Mouse (Mus musculus) macrophage (primary cell): ENCODE measurements around the gene Gm49711. TPM values are rescaled to one million over a fixed set of nuclear protein-coding genes. Genes with fewer than 3 reads are reported as not detected.

Experiments
- H3K27ac ChIP-seq: fragments of 350-480 bp; formaldehyde crosslinking; 2 replicates; pipeline ENCODE4 v1.9.0; 2021
- H3K36me3 ChIP-seq: fragments of 350-480 bp; formaldehyde crosslinking; 2 replicates; pipeline ENCODE4 v1.9.0; 2021; ENCODE audit errors: inconsistent target
- H3K4me3 ChIP-seq: fragments of 350-480 bp; formaldehyde crosslinking; 2 replicates; pipeline ENCODE4 v1.9.0; 2021; ENCODE audit errors: inconsistent target
- H3K79me2 ChIP-seq: fragments of 350-480 bp; formaldehyde crosslinking; 2 replicates; pipeline ENCODE4 v1.9.0; 2021; ENCODE audit errors: inconsistent target
- WGBS: methylation state at CpG from one replicate; pipeline ENCODE4 v1.1.7; 2026; ENCODE audit warnings: inconsistent platforms; ENCODE audit not compliant: missing documents; 5-methylcytosine and 5-hydroxymethylcytosine counted together
- polyA plus RNA-seq: library from polyadenylated mRNA; stranded (reverse); fragments of 250-400 nt; gene quantifications from 3 replicates; pipeline ENCODE4 v1.2.4, GENCODE M21; 2018; ENCODE audit warnings: inconsistent platforms

Gm49711 gene
- polyA plus RNA-seq, 1 experiment from 2014 or later, result not detected

DNA sequence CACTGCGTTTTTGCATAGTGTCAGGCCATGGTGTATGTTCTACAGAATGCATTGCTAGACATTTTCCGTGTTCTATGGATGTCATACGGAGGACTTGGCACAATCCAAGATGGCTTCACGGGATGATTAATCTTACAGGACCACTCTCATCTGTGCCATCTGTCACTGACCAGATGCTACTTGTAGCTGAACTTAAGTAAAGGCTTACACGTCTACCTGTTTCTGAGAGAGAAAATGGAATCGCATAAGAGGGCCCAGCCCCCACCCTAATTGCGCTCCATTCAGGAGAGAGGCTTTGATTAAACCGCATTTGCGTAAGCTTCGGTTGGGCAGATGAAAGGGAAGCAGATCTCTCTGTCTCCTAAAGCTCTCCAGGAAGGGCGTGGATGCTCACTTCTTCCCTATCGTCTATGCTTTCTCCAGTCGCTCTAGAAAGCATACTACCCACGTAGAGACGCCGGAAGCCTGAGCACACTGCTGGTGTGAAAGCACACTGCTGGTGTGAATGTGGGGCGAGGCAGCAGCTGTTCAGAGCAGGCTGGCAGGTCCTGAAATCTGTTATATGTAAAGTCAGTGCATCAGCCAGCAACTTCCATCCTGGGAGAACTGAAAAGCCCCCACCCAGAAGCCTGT, 62.9 kb downstream of the Gm49711 start:
- Histone ChIP-seq H3K79me2 (no peaks in the 10 kb centered on the region), H3K4me3 (no peak overlapping the region), H3K27ac (no peak overlapping the region), H3K36me3 (no peaks in the 10 kb centered on the region)
- WGBS, result 93% methylated on average over 17 of the region's 17 CpGs

DNA sequence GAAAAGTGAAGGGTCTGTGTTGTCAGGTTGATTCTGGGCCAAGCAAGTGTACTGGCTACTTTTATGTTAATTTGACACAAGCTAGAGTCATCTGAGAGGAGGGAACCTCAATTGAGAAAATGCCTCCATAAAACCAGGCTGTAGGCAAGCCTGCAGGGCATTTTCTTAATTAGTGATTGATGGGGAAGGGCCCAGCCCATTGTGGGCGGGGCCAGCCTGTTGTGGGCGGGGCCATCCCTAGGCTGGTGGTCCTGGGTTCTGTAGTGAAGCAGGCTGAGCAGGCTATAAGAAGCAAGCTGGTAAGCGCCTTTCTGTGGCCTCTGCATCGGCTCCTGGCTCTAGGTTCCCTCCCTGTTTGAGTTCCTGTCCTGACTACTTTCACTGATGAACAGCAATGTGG, 69.1 kb downstream of the Gm49711 start:
- H3K79me2 ChIP-seq, result no peaks in the 10 kb centered on the region
- H3K27ac ChIP-seq, result no peak overlapping the region
- H3K36me3 ChIP-seq, result no peaks in the 10 kb centered on the region
- WGBS, result 65% methylated on average over 4 of the region's 4 CpGs
- H3K4me3 ChIP-seq, result no peak overlapping the region

DNA sequence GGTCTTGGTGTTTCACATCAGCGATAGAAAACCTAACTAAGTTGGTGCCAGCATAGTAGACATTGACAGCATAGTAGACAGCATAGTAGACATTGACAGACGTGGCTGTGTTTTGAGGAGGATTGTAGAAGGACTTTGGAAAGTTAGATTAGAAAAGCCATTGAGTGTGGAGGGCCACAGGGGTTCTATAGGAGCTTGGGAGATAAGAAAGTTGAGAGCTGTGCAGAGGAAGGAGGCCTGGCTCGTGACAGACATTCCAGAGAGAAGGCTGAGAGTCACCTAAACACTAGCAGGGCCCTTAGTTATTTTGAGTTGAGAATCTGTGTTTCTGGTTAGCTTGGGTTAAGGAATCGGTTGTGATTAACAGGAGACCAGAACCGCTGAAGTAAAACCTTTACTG, 69.5 kb downstream of the Gm49711 start:
- Histone ChIP-seq H3K36me3 (no peaks in the 10 kb centered on the region), H3K79me2 (no peaks in the 10 kb centered on the region), H3K27ac (no peak overlapping the region), H3K4me3 (no peak overlapping the region)
- WGBS, result 83% methylated on average over 5 of the region's 5 CpGs

DNA sequence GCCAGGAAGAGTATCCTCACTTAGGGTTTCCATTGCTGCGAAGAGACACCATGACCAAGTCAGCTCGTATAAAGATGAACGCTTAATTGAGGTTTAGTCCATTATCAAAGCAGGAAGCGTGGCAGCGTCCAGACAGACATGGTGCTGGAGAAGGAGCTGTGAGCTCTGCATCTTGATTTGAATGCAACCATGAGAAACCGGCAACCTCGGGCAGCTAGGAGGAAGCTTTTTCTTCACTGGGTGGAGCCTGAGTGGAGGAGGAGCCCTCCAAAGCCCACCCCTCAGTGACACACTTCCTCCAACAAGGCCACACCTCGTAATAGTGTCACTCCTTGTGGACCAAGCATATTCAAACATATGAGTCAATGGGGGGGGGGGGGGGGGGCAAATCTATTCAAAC, 71.7 kb downstream of the Gm49711 start:
- no peak overlapping the region for H3K4me3 ChIP-seq
- H3K36me3 ChIP-seq, result no peaks in the 10 kb centered on the region
- no peaks in the 10 kb centered on the region for H3K79me2 ChIP-seq
- 88% methylated on average over 8 of the region's 8 CpGs for WGBS
- H3K27ac ChIP-seq, result no peak overlapping the region

DNA sequence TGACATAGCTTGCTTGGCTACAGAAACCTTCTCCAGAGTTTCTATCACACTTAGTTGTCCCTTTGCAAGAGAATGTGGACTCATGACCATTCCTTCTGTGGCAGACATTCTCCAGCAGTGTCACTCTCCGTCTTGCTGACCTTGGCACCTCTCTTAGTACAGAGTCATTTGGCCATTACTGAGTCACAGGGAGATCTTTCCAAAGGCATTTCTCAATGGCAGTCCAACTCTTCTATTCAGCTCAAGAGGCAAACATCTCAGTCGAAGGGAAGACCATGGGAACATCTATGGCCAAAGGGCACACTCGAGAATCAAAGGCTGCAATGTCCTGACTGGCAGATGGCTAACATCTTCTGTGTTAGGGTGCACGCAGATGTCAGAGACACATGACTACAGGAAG, 74.4 kb downstream of the Gm49711 start:
- H3K4me3 ChIP-seq, result no peak overlapping the region
- H3K27ac ChIP-seq, result no peak overlapping the region
- H3K36me3 ChIP-seq, result no peaks in the 10 kb centered on the region
- WGBS, result 95% methylated on average over 4 of the region's 4 CpGs
- no peaks in the 10 kb centered on the region for H3K79me2 ChIP-seq

DNA sequence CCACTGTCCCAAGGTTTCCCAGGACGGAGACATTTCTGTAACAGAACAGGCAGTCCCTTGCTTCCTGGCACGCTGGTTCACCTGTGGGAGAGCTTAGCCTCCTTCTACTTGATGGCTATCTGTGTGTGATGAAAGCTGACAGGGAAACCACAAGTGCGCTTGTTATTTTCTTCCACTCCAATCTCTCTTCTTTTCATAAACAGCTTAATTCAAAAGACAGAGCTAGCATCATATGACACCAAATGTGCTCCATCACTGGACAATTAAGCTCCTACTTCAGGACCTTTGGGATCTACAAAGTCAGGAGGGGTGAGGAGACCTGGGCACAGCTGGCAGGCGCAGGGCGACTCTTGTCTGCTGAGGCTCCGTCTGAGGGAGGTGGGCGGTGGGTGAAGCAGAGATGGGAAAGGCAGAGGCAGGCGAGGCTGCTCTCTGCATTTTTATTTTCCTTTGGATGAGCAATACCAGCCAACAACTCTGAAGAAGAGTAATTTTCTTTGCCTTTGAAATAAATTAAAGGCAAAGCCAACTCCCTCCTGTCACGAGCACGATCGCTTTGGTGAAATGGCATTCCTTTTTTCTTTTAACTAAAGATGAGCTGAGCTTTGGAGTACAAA, 76.1 kb downstream of the Gm49711 start:
- H3K4me3 ChIP-seq, result no peak overlapping the region
- H3K36me3 ChIP-seq, result no peaks in the 10 kb centered on the region
- WGBS, result 93% methylated on average over 11 of the region's 11 CpGs
- H3K27ac ChIP-seq, result no peak overlapping the region
- no peaks in the 10 kb centered on the region for H3K79me2 ChIP-seq

DNA sequence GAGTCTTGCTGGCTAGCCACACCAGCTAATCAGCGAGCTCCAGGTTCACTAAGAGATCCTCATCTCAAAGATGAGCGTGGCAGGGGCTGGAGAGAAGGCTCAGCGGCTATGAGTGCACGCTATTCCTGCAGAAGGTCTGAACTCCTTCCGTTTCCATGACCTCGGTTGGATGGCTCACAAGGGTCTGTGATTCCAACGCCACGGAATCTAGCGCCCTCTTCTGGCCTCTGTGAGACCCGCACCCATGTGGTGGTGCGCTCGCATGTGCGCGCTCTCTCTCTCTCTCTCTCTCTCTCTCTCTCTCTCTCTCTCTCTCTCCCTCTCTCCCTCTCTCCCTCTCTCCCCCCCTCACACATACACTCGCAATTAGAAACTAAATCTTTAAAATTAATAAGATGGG, 78.2 kb downstream of the Gm49711 start:
- no peaks in the 10 kb centered on the region for H3K79me2 ChIP-seq
- H3K4me3 ChIP-seq, result no peak overlapping the region
- WGBS, result 92% methylated on average over 12 of the region's 15 CpGs
- H3K36me3 ChIP-seq, result no peaks in the 10 kb centered on the region
- no peak overlapping the region for H3K27ac ChIP-seq

DNA sequence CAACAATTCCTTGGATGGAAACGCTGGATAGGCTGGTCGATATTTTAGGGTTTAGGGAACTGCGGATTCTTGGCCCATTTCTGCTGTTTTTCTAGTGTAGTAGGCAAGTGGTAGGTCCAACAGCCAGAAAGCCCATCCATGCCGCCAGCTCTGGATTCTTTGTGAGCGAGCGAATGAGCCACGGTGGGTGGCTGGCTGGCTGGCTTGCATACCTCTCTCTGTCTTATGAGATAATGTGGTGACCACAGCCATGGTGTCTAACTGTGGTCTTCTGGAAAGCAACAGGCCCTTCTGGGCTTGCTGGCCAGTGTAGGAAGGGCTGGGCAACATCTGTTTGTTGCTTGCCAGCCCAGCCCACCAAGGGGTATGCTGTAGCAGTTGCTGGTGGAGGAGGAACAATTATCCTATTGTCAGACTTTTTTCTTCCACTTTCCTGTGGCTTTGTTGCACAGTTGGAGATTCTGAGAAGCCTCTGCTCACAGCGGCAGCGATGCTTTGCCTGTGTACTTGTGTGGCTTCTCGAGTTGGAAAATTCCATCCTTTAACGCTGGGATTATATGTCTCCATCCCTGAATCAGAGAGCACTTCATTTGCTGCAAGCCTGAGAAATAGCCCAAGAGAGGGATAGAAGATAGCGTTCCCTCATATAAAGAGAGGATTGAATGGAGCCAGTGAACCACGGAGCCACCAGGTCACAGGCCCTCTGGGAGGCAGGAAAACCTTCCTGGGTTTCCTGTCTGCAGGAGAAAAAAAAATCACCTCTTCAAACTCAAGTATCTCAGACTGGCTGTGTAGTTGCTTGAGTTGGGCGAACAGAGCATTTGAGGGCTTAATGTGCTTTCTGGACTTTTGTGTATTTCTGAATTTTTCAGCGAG, 81.5 kb downstream of the Gm49711 start:
- Histone ChIP-seq H3K36me3 (no peaks in the 10 kb centered on the region), H3K27ac (no peak overlapping the region), H3K79me2 (no peaks in the 10 kb centered on the region), H3K4me3 (no peak overlapping the region)
- WGBS, result 81% methylated on average over 15 of the region's 15 CpGs

DNA sequence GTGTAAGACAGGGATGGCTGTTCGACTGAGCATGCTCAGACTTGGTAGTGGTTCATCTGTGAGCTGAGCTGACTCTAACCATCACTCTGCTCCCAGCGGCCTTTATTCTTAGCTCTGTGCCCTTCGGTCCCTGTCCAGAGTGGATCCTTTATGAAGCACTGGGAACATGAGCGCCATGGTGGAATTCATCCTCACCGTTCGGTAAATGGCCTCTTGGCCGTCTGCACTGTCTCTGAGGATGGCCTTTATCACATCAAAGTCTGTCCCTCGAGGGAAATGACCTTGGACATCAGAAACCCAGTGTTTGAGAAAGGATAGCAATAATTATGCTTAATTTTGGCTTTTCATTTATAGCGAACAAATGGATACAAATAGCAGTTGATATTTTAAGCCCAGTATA, 82.2 kb downstream of the Gm49711 start:
- Histone ChIP-seq H3K79me2 (no peaks in the 10 kb centered on the region), H3K27ac (no peak overlapping the region), H3K36me3 (no peaks in the 10 kb centered on the region), H3K4me3 (no peak overlapping the region)
- 93% methylated on average over 9 of the region's 9 CpGs for WGBS

DNA sequence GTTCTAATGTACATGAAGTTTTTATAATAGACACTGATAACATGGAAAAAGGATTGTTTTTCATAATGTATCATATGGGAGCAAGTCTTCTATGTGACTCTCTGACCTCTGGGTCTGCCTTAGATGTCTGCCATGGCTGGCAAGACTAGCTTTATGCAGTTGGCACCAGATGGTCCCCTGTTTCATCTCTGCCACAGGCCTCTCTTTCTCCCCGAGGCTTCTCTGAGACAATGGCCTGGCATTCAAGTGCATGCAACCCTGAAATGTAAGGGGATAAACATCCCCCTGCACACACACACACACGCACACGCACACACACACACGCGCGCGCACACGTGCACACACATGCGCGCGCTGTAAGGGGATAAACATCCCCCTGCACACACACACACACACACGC, 82.9 kb downstream of the Gm49711 start:
- 100% methylated on average over 11 of the region's 12 CpGs for WGBS
- Histone ChIP-seq H3K36me3 (no peaks in the 10 kb centered on the region), H3K27ac (no peak overlapping the region), H3K4me3 (no peak overlapping the region), H3K79me2 (no peaks in the 10 kb centered on the region)

DNA sequence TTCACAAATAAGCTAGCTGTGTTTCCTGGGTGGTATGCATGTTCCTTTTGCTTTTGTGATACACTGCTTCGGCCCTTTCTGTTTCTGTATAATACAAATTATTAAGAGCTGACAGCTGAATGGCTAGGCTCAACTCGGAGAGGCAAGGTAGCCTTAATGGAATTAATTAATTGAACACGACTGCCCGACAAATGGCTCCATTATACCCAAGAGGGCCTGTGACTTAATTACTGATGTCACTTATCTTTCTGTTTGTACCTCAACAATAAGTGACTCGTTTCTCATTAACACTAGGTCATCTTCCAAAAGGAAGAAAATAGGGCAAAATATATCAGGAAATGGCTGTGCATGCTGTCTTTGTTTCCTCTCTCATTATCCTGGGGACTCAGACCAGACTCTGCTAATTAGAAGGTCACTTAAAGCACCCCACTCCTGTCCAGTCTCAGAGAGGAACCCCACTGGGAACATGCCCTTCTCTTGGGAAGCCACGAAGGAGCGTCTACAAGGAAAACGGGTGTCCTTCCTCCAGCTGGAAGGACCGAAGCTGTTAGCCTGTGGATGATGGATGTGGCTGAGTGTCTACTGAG, 84.4 kb downstream of the Gm49711 start:
- Histone ChIP-seq H3K27ac (no peak overlapping the region), H3K4me3 (no peak overlapping the region), H3K36me3 (no peaks in the 10 kb centered on the region), H3K79me2 (no peaks in the 10 kb centered on the region)
- WGBS, result 90% methylated on average over 9 of the region's 9 CpGs

DNA sequence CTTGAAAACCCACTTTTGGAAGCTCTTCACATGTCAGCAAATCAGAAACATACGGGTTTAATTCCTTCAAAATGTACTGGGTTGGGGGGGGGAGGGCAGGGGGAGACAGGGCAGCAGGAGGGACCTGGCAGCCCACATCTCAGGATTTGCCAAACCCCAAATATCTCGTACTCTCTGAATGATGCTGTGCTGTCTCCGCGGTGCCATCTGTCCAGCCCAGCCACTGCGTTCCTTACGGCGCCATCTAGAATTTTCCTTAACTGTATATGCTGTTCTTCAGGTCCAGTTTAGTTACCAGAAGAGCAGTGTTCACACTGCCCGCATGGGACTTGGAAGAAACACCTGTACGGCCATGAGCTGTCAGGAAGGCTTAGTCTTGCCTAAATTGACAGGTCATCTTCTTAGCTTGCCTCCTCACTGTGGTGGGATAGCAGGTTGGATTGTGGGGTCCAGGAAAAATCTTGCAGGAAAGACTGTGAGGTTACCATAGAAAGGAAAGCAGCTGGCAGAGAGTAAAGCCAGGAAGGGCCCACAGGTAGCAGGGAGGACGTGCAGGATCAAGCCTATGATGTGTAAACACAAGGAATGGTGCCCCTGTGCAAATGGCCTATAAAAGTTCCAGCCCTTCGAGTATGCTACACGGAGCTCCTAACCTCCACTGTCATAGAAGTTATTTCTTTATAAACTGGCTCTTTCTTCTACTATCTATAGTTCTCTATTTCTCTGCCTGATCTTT, 89.7 kb downstream of the Gm49711 start:
- WGBS, result 91% methylated on average over 12 of the region's 12 CpGs
- Histone ChIP-seq H3K4me3 (no peak overlapping the region), H3K27ac (no peak overlapping the region)

DNA sequence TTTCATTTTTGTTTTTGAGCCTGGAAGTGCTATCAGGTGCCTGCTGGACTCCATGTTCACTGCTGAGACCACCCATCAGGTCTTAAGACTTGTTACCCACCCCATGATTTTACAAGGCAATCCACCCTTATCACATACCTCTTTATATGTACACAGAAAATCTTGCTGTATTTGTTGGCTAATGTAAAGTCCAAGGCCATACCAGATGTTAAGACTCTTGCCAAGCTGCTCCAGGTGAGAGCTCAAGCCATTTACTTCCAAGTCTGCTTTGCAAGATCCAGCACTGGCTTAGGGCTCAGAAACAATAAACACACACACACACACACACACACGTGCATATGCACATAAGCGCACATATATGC, 90.2 kb downstream of the Gm49711 start:
- WGBS, result 85% methylated on average over 2 of the region's 2 CpGs
- Histone ChIP-seq H3K36me3 (no peaks in the 10 kb centered on the region), H3K79me2 (no peaks in the 10 kb centered on the region)

More for the DNA sequence above, 89.7 kb downstream of the Gm49711 start:
- no peaks in the 10 kb centered on the region for H3K79me2 ChIP-seq
- no peaks in the 10 kb centered on the region for H3K36me3 ChIP-seq

DNA sequence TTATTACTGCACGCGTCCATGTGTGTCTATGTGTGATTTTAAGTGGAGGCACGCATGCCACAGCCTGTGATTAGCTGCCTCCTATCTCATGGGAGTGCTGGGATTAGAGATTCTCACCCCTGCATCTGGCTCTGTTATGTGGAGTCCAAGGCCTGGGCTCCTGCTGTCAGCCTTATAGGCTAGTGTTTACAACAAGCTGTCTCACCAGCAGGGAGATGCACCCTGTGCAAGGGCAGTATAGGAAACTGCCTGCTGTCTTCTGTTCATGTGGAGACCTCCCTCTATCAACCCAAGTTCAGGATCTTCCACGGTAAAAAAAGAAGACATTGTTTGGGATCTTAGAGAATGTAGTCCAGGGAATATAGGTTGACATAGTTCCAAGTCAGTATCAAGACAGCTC, 92.9 kb downstream of the Gm49711 start:
- H3K36me3 ChIP-seq, result no peaks in the 10 kb centered on the region
- WGBS, result 84% methylated on average over 4 of the region's 4 CpGs

More for the DNA sequence above, 90.2 kb downstream of the Gm49711 start:
- Histone ChIP-seq H3K4me3 (no peak overlapping the region), H3K27ac (no peak overlapping the region)

More for the DNA sequence above, 92.9 kb downstream of the Gm49711 start:
- no peak overlapping the region for H3K27ac ChIP-seq
- H3K79me2 ChIP-seq, result no peaks in the 10 kb centered on the region
- no peak overlapping the region for H3K4me3 ChIP-seq
